Mouse (Mus musculus) midbrain, embryonic 12.5 days (tissue): ENCODE measurements around the gene Twnk. TPM values are rescaled to one million over a fixed set of nuclear protein-coding genes. Genes with fewer than 3 reads are reported as not detected.
"Not testable (repeated sequence)": the region's sequence is repeated elsewhere in the genome, so short reads cannot be mapped to it uniquely, and the experiment has no call there.

Experiments
- ATAC-seq: fragments of 200-750 bp; cut with Nextera tagmentation; 2 replicates; pipeline ENCODE4 v1.8.0; 2017; ENCODE audit warnings: low read depth, moderate TSS enrichment, moderate library complexity; ENCODE audit not compliant: low FRiP score
- H3K27ac ChIP-seq: fragments of 300-500 bp; sonication (generic); replicated peaks from 2 replicates; pipeline ENCODE4 v1.5.1; 2016; ENCODE audit warnings: mild to moderate bottlenecking
- H3K27me3 ChIP-seq: fragments of 300-500 bp; sonication (generic); 2 replicates; pipeline ENCODE4 v1.6.1; 2016; ENCODE audit warnings: mild to moderate bottlenecking
- H3K36me3 ChIP-seq: fragments of 300-500 bp; sonication (generic); 2 replicates; pipeline ENCODE4 v1.6.1; 2016
- H3K4me1 ChIP-seq: fragments of 300-500 bp; sonication (generic); 2 replicates; pipeline ENCODE4 v1.6.1; 2016
- H3K4me2 ChIP-seq: fragments of 300-500 bp; sonication (generic); replicated peaks from 2 replicates; pipeline ENCODE4 v1.6.1; 2016; ENCODE audit warnings: mild to moderate bottlenecking, moderate library complexity
- H3K4me3 ChIP-seq: fragments of 300-500 bp; sonication (generic); 2 replicates; pipeline ENCODE4 v1.5.1; 2016; ENCODE audit warnings: mild to moderate bottlenecking
- H3K9ac ChIP-seq: fragments of 300-500 bp; sonication (generic); replicated peaks from 2 replicates; pipeline ENCODE4 v1.6.1; 2016; ENCODE audit warnings: mild to moderate bottlenecking, moderate library complexity
- H3K9me3 ChIP-seq: fragments of 300-500 bp; sonication (generic); 2 replicates; pipeline ENCODE4 v1.6.1; 2016; ENCODE audit warnings: mild to moderate bottlenecking
- WGBS: fragments of 180-500 bp; shearing (Covaris S2); methylation state at CpG from one replicate; pipeline ENCODE4 v1.1.7; 2016; 5-methylcytosine and 5-hydroxymethylcytosine counted together
- polyA plus RNA-seq: library from polyadenylated mRNA; unstranded; fragments of >200 nt; fragmentation: Nextera tagmentation; extraction: Ambion mirVana; gene quantifications from 2 replicates; pipeline ENCODE4 v1.2.1, GENCODE M21; 2016

Gene Twnk
- polyA plus RNA-seq, 1 experiment from 2014 or later: 24.5 TPM

DNA sequence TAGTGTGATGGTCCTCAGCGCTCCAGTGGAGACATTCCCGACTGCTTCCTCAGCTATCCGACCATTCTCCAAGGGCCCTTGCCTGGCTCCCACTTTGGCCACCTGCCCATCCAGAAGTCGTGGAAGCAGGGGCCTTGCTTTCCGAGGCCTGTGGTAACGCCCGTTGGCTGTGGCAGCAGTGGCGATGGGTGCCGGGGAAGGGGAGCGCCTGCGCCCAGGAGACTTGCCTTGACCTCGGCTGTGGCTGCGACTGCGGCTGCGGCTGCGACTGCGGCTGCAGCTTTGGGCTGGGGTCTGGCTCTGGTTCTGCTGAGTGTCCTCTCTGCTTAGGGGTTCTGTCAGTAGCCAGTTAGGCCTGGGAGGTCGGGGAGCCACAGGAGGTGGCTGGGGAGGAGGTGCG is 23.3 kb downstream of the Twnk start:
- H3K27me3 ChIP-seq: peaks cover 5% of the 10 kb centered on the region; the same call in 1 of the 2 replicates
- H3K36me3 ChIP-seq: peaks cover 45% of the 10 kb centered on the region
- no peak overlapping the region for H3K9ac ChIP-seq
- H3K4me3 ChIP-seq: no peak overlapping the region
- peaks cover 23% of the 10 kb centered on the region for H3K4me1 ChIP-seq
- WGBS: 69% methylated on average over 19 of the region's 19 CpGs
- no peak for ATAC-seq
- H3K27ac ChIP-seq: 0 out of 2 replicates have a peak overlapping the region, but pooled peaks have one; percentile 20
- no peaks in the 10 kb centered on the region for H3K9me3 ChIP-seq
- H3K4me2 ChIP-seq: no peak overlapping the region

- Histone ChIP-seq H3K27ac (no peak overlapping the region), H3K9ac (no peak overlapping the region), H3K4me2 (no peak overlapping the region), H3K36me3 (peaks cover 37% of the 10 kb centered on the region), H3K9me3 (no peaks in the 10 kb centered on the region), H3K4me3 (no peak overlapping the region), H3K4me1 (peaks cover 20% of the 10 kb centered on the region), H3K27me3 (peaks cover 5% of the 10 kb centered on the region; the same call in 1 of the 2 replicates)
- ATAC-seq: no peak
- 58% methylated on average over 9 of the region's 9 CpGs for WGBS
Observed at GRCm38 (mm10) chr19:45029571-45029970, 24.1 kb downstream of the Twnk start.

GRCm38 (mm10) chr19:45030111-45030510 is 24.6 kb downstream of the Twnk start:
- Histone ChIP-seq H3K4me3 (no peak overlapping the region), H3K27me3 (peaks cover 5% of the 10 kb centered on the region; the same call in 1 of the 2 replicates), H3K4me1 (peaks cover 20% of the 10 kb centered on the region), H3K36me3 (peaks cover 31% of the 10 kb centered on the region), H3K9me3 (no peaks in the 10 kb centered on the region), H3K9ac (no peak overlapping the region), H3K27ac (no peak overlapping the region), H3K4me2 (no peak overlapping the region)
- WGBS: 34% methylated on average over 8 of the region's 8 CpGs
- ATAC-seq: no peak

- peaks cover 9% of the 10 kb centered on the region; the same call in 1 of the 2 replicates for H3K27me3 ChIP-seq
- H3K9me3 ChIP-seq: no peaks in the 10 kb centered on the region
- WGBS: 44% methylated on average over 20 of the region's 20 CpGs
- H3K4me2 ChIP-seq: peak overlapping the region; percentile 37
- H3K27ac ChIP-seq: no peak overlapping the region
- H3K9ac ChIP-seq: no peak overlapping the region
- peaks cover 22% of the 10 kb centered on the region for H3K36me3 ChIP-seq
- ATAC-seq: no peak; the same call in 1 of the 2 replicates
- H3K4me3 ChIP-seq: no peak overlapping the region
- H3K4me1 ChIP-seq: peaks cover 20% of the 10 kb centered on the region
Observed at GRCm38 (mm10) chr19:45030746-45031693, 25.6 kb downstream of the Twnk start.

DNA sequence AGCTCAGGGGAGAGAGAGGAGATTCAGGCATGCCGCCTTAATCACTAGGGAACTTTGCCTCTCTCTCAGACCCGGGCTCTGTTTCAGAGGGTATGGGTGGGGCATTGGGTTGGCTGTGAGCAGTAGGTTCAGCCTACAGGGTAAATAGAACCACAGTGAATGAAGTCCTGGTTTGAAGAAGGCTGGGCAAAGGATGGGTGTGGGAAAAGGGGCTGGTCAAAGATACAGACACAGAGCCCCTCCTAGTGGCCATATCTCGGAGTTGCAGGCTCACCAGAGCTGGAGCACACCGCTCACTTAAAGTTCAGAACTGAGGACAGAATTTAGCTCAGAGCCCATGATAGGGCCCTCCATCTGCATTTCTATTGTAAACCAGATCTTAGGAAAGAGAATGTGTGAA is 26.3 kb downstream of the Twnk start:
- H3K4me1 ChIP-seq: peaks cover 20% of the 10 kb centered on the region
- H3K4me2 ChIP-seq: no peak overlapping the region
- peaks cover 15% of the 10 kb centered on the region; the same call in 1 of the 2 replicates for H3K36me3 ChIP-seq
- peak; percentile 54 for ATAC-seq
- H3K27ac ChIP-seq: no peak overlapping the region
- no peak overlapping the region for H3K4me3 ChIP-seq
- 16% methylated on average over 4 of the region's 4 CpGs for WGBS
- H3K9me3 ChIP-seq: no peaks in the 10 kb centered on the region
- H3K27me3 ChIP-seq: peaks cover 14% of the 10 kb centered on the region
- H3K9ac ChIP-seq: no peak overlapping the region

GRCm38 (mm10) chr19:45032570-45033332 is 27.3 kb downstream of the Twnk start:
- peak overlapping the region; percentile 31; the same call in 1 of the 2 replicates for H3K9ac ChIP-seq
- no peaks in the 10 kb centered on the region for H3K9me3 ChIP-seq
- 54% methylated on average over 17 of the region's 17 CpGs for WGBS
- H3K4me2 ChIP-seq: no peak overlapping the region
- no peak for ATAC-seq
- H3K36me3 ChIP-seq: peaks cover 6% of the 10 kb centered on the region; the same call in 1 of the 2 replicates
- peaks cover 16% of the 10 kb centered on the region for H3K27me3 ChIP-seq
- H3K4me3 ChIP-seq: no peak overlapping the region
- H3K4me1 ChIP-seq: peaks cover 15% of the 10 kb centered on the region
- H3K27ac ChIP-seq: no peak overlapping the region

DNA sequence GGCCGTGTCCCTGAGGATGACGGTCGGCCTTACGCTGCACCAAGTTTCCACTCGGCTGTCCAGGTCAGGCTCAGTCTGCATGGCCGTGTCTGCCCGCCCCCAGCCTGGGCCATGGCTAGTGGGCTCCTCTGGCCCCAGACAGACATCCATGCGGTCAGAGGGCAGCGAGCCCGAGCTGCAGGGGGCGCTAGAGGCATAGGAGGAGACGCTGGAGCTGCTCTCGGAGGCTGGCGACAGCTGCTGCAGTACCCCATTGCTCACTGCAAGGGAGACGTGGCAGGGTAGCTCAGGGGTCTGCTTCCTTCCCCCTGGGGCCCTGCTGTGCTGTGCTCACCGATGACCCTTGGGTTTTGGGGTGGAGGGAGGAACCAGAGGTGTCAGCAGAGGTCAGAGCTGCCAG is 31.4 kb downstream of the Twnk start:
- no peak overlapping the region for H3K27ac ChIP-seq
- no peaks in the 10 kb centered on the region for H3K9me3 ChIP-seq
- no peaks in the 10 kb centered on the region for H3K36me3 ChIP-seq
- H3K4me1 ChIP-seq: 0 out of 2 replicates have a peak, but pooled peaks cover 7% of the 10 kb centered on the region
- no peak overlapping the region for H3K9ac ChIP-seq
- H3K27me3 ChIP-seq: peaks cover 35% of the 10 kb centered on the region
- H3K4me2 ChIP-seq: no peak overlapping the region
- ATAC-seq: no peak
- 25% methylated on average over 16 of the region's 16 CpGs for WGBS
- no peak overlapping the region for H3K4me3 ChIP-seq

DNA sequence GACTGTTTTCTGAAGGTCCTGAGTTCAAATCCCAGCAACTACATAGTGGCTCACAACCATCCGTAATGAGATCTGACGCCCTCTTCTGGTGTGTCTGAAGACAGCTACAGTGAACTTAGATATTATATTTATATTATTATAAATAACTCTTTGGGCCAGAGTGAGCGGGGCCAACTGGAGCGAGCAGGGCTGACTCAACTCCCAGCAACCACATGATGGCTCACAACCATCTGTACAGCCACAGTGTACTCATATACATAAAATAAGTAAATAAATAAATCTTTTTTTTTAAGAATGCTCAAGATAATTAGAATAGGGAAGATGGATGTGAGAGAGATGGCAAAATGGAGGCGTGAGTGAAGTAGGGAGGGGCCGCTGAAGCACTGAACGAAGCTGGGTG is 32.7 kb downstream of the Twnk start:
- not testable (repeated sequence) for ATAC-seq, H3K4me1 ChIP-seq, H3K4me3 ChIP-seq, H3K36me3 ChIP-seq, H3K9ac ChIP-seq, H3K4me2 ChIP-seq, H3K27ac ChIP-seq, H3K9me3 ChIP-seq
- 91% methylated on average over 7 of the region's 7 CpGs for WGBS
- peaks cover 33% of the 10 kb centered on the region for H3K27me3 ChIP-seq

DNA sequence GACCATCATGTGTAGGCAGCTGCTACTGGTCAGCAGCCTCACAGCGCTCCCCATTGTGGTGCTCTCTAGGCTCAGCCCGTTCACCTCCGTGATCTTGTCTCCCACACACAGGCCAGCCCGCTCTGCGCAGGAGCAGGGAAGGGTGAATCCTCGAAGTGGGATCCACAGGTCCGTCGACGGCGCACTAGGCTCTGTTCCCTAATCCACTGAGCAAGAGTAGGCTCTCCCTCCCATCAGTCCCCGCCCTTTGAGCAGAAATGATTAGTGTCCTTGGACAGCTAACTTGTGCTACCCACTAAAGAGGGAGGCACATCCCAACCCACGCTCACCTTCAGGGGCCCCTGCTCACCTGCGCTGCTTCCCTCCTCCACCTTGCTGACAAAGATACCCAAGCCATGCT is 34.8 kb downstream of the Twnk start:
- Histone ChIP-seq H3K9ac (no peak overlapping the region), H3K9me3 (no peaks in the 10 kb centered on the region), H3K36me3 (no peaks in the 10 kb centered on the region), H3K4me2 (no peak overlapping the region), H3K4me3 (no peak overlapping the region), H3K4me1 (0 out of 2 replicates have a peak, but pooled peaks cover 9% of the 10 kb centered on the region), H3K27ac (no peak overlapping the region), H3K27me3 (peaks cover 44% of the 10 kb centered on the region)
- ATAC-seq: no peak
- 61% methylated on average over 13 of the region's 13 CpGs for WGBS

DNA sequence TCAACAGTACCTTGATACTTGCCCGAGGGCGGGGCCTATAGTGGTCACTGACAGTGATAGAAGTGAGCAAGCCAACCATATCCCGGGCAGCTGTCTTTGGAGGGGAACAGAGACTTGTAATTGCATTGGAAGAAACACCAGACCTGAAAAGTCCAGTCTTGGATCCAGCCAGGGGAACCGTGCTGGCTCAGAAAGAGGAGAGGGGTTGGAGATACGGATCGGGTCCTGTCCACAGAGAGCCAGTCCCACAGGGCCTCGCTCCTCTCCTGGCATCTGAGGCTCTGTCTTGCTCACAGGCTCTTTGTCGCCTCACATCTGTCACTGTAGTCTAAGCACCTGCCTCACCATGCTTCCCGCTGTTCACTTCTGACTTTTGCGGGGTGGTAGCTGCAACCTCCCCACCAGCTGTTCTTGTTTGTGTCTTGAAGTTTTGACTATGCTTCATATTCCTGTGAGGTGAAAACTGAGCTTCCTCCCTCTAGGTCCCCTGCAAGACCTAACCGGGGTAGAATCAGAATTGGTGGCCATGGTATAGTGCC is 39.0 kb downstream of the Twnk start:
- no peak for ATAC-seq
- H3K36me3 ChIP-seq: no peaks in the 10 kb centered on the region
- no peak overlapping the region; the same call in 1 of the 2 replicates for H3K9ac ChIP-seq
- peaks cover 36% of the 10 kb centered on the region for H3K4me1 ChIP-seq
- H3K4me3 ChIP-seq: no peak overlapping the region
- no peak overlapping the region for H3K27ac ChIP-seq
- H3K9me3 ChIP-seq: no peaks in the 10 kb centered on the region
- peaks cover 48% of the 10 kb centered on the region for H3K27me3 ChIP-seq
- 71% methylated on average over 11 of the region's 11 CpGs for WGBS
- no peak overlapping the region for H3K4me2 ChIP-seq

DNA sequence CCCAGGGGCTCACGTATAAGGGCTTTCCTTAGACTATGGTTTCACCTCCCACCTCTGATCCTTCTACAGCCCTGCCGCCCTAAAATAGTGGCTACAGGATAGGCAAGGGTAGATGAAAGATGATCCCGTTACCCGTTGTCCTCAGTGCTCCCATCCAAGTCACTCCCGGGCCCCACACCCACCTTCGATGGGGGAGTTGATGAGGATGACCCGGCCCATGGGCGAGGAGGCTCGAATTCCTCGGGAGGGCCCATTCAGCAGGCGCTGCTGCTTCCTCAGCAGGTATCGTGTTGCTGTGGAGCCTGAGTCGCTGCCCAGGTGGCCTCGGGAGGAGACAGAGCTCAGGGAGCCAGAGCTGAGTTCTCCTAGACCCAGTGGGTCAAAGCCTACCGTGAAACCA is 39.8 kb downstream of the Twnk start:
- 54% methylated on average over 15 of the region's 15 CpGs for whole genome bisulfite sequencing
- H3K9me3 ChIP-seq: no peaks in the 10 kb centered on the region
- H3K9ac ChIP-seq: no peak overlapping the region
- H3K36me3 ChIP-seq: no peaks in the 10 kb centered on the region
- H3K4me1 ChIP-seq: peaks cover 38% of the 10 kb centered on the region
- peaks cover 46% of the 10 kb centered on the region for H3K27me3 ChIP-seq
- no peak overlapping the region for H3K27ac ChIP-seq
- H3K4me2 ChIP-seq: no peak overlapping the region
- H3K4me3 ChIP-seq: no peak overlapping the region
- ATAC-seq: no peak
